In the genomic region with DNA sequence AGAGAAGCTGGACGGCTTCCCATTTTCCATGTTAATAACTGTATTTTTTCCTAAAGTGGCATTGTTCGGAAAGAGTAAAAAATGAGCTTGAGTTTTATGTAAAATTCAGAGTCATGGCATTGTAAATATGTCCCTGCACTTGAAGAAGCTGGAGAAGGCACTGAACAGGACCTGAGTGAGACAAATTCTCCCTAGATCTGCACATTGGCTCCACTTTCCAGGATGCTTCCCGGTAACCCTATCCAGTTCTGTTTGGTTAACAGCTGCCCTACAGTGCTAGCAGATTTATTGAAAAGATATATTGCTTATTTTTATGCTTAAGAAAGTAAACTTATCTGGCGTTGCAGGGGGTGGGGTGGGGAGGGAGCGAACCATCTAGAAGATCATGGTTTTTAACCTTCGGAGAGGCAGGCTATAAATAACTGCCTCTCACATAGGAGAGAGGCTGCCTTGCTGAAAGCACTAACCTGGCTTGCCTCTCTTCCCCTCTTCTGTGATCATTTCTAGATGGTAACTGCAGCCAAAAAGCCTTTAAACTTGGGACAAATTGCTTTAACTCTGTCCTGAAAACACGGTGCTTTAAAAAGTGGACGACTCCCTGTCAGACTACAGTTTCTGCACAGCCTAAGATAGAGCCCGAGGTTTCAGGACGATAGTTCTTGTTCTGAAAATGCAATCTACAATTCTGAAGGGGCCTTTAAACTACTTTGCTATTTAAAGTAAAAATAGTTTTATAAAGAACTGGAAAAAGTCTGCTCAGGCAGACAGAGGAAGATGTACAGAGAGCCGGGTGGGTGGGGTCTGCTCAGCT, we compare ENCODE assay signal across 17 mouse cellular contexts.
DNase-seq lines count a peak whose midpoint lies in the region; ATAC-seq and TF ChIP-seq lines count a peak whose summit lies in the region.
"Had no signal": no experiment of that assay in that cellular context is flagged by ENCODE, and none has a peak within 500 bp of the region (broad histone marks: within the 10 kb centered on the region; RNA-seq: fewer than 3 reads in every experiment).

No protein-coding gene starts in this region.

- no peak for ATAC-seq in kidney, embryonic 16.5 days (ENCODE audit: low FRiP score, low TSS enrichment)
- ATAC-seq in embryonic facial prominence, embryonic 13.5 days (ENCODE audit: insufficient number of reproducible peaks, insufficient read depth, low FRiP score, low TSS enrichment, low read depth) = no peak
- ATAC-seq in limb, embryonic 14.5 days (ENCODE audit: low FRiP score, low read depth) = peak; percentile 54
- ATAC-seq: hindbrain, embryonic 16.5 days had no signal

- peaks cover 36% of the 10 kb centered on the region for H3K36me3 ChIP-seq in heart, embryonic 10.5 days
- no peaks in the 10 kb centered on the region for H3K36me3 ChIP-seq in kidney, embryonic 16.5 days (ENCODE audit: insufficient read depth, low read length)
- peaks cover 38% of the 10 kb centered on the region for H3K36me3 ChIP-seq in embryonic facial prominence, embryonic 13.5 days
- H3K36me3 ChIP-seq in limb, embryonic 14.5 days (ENCODE audit: control insufficient read depth, insufficient read depth, low read length) = peaks cover 33% of the 10 kb centered on the region

- H3K4me3 ChIP-seq in heart, embryonic 10.5 days = no peak overlapping the region
- no peak overlapping the region for H3K4me3 ChIP-seq in kidney, embryonic 16.5 days (ENCODE audit: low read length)
- no peak overlapping the region for H3K4me3 ChIP-seq in embryonic facial prominence, embryonic 13.5 days
- no peak overlapping the region for H3K4me3 ChIP-seq in limb, embryonic 14.5 days (replicated peaks; ENCODE audit: low read length)
- H3K4me3 ChIP-seq: liver, embryonic 13.5 days; neural tube, embryonic 12.5 days had no signal

- peak overlapping the region; percentile 14; the same call in 1 of the 2 replicates for H3K9ac ChIP-seq in kidney, embryonic 16.5 days (replicated peaks; ENCODE audit: low read length)
- H3K9ac ChIP-seq in embryonic facial prominence, embryonic 13.5 days = peak overlapping the region; percentile 37; the same call in 1 of the 2 replicates
- H3K9ac ChIP-seq in limb, embryonic 14.5 days (ENCODE audit: low read depth, low read length, severe bottlenecking) = no peak overlapping the region
- H3K9ac ChIP-seq: liver, embryonic 13.5 days; neural tube, embryonic 12.5 days had no signal

- H3K27me3 ChIP-seq in heart, embryonic 10.5 days (ENCODE audit: insufficient read depth, poor library complexity, severe bottlenecking) = no peaks in the 10 kb centered on the region
- H3K27me3 ChIP-seq in kidney, embryonic 16.5 days (ENCODE audit: insufficient read depth, low read length) = no peaks in the 10 kb centered on the region
- no peaks in the 10 kb centered on the region for H3K27me3 ChIP-seq in embryonic facial prominence, embryonic 13.5 days
- H3K27me3 ChIP-seq in limb, embryonic 14.5 days (ENCODE audit: control insufficient read depth, insufficient read depth, low read length) = no peaks in the 10 kb centered on the region
- H3K27me3 ChIP-seq: liver, embryonic 13.5 days; neural tube, embryonic 12.5 days had no signal

- no peak for DNase-seq in heart, embryonic 10.5 days (ENCODE audit: low spot score)
- DNase-seq in heart, adult 8-10 months (ENCODE audit: low spot score) = no peak
- no peak for DNase-seq in kidney, postnatal 14 days
- DNase-seq in limb, embryonic 14.5 days (ENCODE audit: low spot score) = peak; percentile 34
- no peak for DNase-seq in cerebellum, postnatal 36 days
- no peak for DNase-seq in left cerebral cortex, postnatal 4 days
- DNase-seq: cerebellum, adult 2 months; kidney, postnatal 4 days; liver, embryonic 13.5 days; retina, postnatal 1 day; spleen, adult 18-20 months; thymus, adult 18-20 months had no signal

- no peak for TF ChIP-seq POLR2A in limb, embryonic 14.5 days (IDR thresholded peaks at IDR 0.05; ENCODE audit: borderline replicate concordance, extremely low read depth, insufficient read depth, insufficient read length)

- intact Hi-C loops in left cerebral cortex, postnatal 4 days (cut with DNase I) = no loop called here

- H3K4me2 ChIP-seq in kidney, embryonic 16.5 days (replicated peaks; ENCODE audit: low read depth, low read length) = no peak overlapping the region
- H3K4me2 ChIP-seq in embryonic facial prominence, embryonic 13.5 days = no peak overlapping the region
- no peak overlapping the region for H3K4me2 ChIP-seq in limb, embryonic 14.5 days (replicated peaks; ENCODE audit: low read depth, low read length, severe bottlenecking)
- H3K4me2 ChIP-seq: liver, embryonic 13.5 days; neural tube, embryonic 12.5 days had no signal

- 53% methylated on average over 11 of the region's 11 CpGs for WGBS in heart, embryonic 10.5 days
- 35% methylated on average over 11 of the region's 11 CpGs for WGBS in kidney, embryonic 16.5 days
- 58% methylated on average over 11 of the region's 11 CpGs for WGBS in embryonic facial prominence, embryonic 13.5 days
- WGBS in limb, embryonic 14.5 days = 27% methylated on average over 11 of the region's 11 CpGs

- H3K4me1 ChIP-seq in heart, embryonic 10.5 days = peaks cover 30% of the 10 kb centered on the region
- H3K4me1 ChIP-seq in kidney, embryonic 16.5 days (ENCODE audit: insufficient read depth, low read length) = peaks cover 20% of the 10 kb centered on the region
- H3K4me1 ChIP-seq in embryonic facial prominence, embryonic 13.5 days = peaks cover 23% of the 10 kb centered on the region
- peaks cover 29% of the 10 kb centered on the region for H3K4me1 ChIP-seq in limb, embryonic 14.5 days (ENCODE audit: control insufficient read depth, insufficient read depth, low read length)
- H3K4me1 ChIP-seq: liver, embryonic 13.5 days; neural tube, embryonic 12.5 days had no signal

- no peaks in the 10 kb centered on the region for H3K9me3 ChIP-seq in heart, embryonic 10.5 days
- no peaks in the 10 kb centered on the region for H3K9me3 ChIP-seq in kidney, embryonic 16.5 days (ENCODE audit: low read length)
- no peaks in the 10 kb centered on the region for H3K9me3 ChIP-seq in embryonic facial prominence, embryonic 13.5 days
- no peaks in the 10 kb centered on the region for H3K9me3 ChIP-seq in limb, embryonic 14.5 days (ENCODE audit: control insufficient read depth, low read length)
- H3K9me3 ChIP-seq: liver, embryonic 13.5 days; neural tube, embryonic 12.5 days had no signal

- H3K27ac ChIP-seq in heart, embryonic 10.5 days = peak overlapping the region; percentile 79
- H3K27ac ChIP-seq in kidney, embryonic 16.5 days (ENCODE audit: low read length) = no peak overlapping the region; the same call in 1 of the 2 replicates
- H3K27ac ChIP-seq in embryonic facial prominence, embryonic 13.5 days = peak overlapping the region; percentile 56
- peak overlapping the region; percentile 76 for H3K27ac ChIP-seq in limb, embryonic 14.5 days (replicated peaks; ENCODE audit: low read depth, low read length)
- H3K27ac ChIP-seq: liver, embryonic 13.5 days; macrophage; neural tube, embryonic 12.5 days had no signal
